Mouse (Mus musculus) left cerebral cortex, postnatal 14 days (tissue): ENCODE results near the gene Slc10a1. TPM values are rescaled to one million over a fixed set of nuclear protein-coding genes. Genes with fewer than 3 reads are reported as not detected.
"Not testable (repeated sequence)": the region's sequence is repeated elsewhere in the genome, so short reads cannot be mapped to it uniquely, and the experiment has no call there.

Experiments
- DNase-seq, 2 experiments: peaks; one replicate each; pipeline ENCODE4 v3.0.0; 2021 to 2022; ENCODE audit warnings: low spot score in 2 of 2, mixed read lengths in 1 of 2
- intact Hi-C: fragments of 180-260 bp; cut with DNase I; formaldehyde crosslinking; loops from one replicate; pipeline ENCODE4 v1.15.1; 2025
- total RNA-seq, 2 experiments: library from RNA; stranded (reverse); gene quantifications; 2 replicates each; pipeline ENCODE4 v1.2.3; 2021

The Slc10a1 gene
- total RNA-seq, 2 experiments from 2014 or later: not detected

DNA sequence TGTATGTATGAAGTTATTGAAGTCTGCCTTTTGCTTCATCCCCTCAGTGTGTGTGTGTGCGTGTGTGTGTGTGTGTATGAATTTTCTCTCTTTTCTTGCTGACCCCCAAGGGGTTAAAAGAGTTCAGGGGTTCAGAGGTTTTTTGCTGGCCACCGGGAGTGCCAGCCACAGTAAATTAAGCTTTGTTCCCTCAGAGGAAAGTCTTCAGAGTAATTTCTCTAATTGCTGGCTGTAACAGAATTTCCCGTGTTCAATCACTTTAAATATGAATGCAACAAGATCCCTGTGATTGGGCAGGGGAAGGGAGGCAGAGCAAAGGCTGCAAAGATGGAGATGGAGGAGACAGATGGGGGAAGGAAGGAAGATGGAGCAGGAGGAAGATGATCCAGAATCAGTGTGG is 3.3 kb upstream of the Slc10a1 start:
- intact Hi-C loops: no loop called here
- no peak for DNase-seq

DNA sequence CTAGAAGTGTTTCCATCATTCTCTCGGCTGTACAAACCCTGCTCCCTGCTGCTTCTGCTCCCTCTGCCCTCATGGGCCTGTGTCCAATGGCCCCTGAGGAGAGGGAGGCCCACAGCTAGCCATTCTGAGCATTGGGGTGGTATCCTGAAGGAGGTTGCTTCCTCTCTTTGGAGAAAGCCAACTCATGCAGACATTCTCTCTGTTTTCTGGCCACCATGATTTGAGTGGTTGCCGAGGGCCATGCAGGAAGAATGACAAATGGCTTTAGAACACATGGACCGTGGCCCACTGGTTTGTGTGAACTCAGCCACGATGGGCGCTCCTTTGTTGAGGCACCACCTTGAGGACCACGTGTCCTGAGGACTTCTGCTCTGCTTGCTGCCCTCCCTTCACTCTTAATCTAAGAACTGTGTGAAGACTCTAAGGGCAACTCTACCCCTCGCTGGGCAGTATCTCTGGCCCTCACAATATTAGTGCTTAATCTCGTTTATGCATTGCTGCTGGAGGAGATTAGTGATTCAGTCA is 1.7 kb upstream of the Slc10a1 start:
- intact Hi-C loops: no loop called here

DNA sequence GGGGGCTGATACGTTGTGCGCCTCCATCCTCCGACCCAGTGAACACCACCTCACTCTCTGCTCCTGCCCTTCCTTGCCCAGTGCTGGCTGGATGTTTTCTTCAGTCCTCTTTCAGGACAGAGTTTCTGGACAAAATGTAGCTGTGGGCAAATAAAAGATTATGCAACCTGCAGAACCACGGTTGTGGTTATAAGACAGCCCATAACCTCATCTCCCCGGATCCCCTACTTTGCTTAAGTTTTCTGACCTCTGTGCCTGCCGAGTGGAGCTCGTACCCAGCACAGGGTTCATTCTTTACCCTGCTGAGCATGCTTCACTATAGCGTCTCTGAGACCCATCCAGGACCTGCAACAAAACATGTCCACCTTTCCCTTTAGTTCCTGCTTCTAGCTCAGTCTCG is 587 bp downstream of the Slc10a1 start:
- intact Hi-C loops: no loop called here

More for the DNA sequence above, 1.7 kb upstream of the Slc10a1 start:
- DNase-seq: no peak

DNA sequence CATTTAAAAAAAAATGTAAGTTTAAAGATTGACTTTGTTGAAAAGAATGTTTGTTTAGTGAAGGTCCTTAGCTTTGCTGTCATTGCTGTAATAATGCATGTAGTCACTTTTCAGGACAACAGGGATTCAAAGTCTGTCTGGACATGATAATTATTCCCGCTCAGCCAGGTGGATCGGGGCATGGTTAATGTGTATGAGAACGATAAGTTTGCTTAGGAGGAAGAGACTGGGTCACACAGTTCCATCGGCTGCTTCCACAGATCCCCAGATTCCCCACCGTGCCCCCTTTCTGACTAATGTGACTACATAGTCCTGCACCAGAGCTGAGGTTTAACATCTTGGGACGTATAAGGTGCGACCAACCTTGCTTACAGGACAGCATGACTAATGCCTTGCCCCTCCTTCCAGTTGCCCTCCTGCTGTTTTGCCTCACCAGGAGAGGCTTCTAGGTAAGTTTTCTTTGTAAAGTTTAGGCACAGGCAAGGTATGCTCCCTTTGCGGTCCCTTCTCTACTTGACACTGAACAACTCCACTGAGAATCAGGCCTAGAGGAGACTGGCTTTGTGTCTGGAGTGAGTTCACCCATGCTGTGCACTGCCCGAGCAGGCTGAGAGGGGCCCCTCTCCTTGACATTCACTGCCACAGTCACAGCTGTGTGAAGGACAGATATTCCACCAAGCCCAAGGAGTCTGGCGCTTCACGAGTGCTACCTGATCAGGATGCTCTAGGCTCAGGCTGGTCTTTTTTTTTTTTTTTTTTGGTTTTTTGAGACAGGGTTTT is 2.3 kb downstream of the Slc10a1 start:
- DNase-seq: no peak
- intact Hi-C loops: no loop called here

More for the DNA sequence above, 587 bp downstream of the Slc10a1 start:
- DNase-seq: no peak

GRCm38 (mm10) chr12:80962566-80962965 is 5.9 kb downstream of the Slc10a1 start:
- intact Hi-C loops: no loop called here
- DNase-seq: no peak

GRCm38 (mm10) chr12:80957961-80958360 is 10.5 kb downstream of the Slc10a1 start:
- intact Hi-C loops: no loop called here
- no peak for DNase-seq

DNA sequence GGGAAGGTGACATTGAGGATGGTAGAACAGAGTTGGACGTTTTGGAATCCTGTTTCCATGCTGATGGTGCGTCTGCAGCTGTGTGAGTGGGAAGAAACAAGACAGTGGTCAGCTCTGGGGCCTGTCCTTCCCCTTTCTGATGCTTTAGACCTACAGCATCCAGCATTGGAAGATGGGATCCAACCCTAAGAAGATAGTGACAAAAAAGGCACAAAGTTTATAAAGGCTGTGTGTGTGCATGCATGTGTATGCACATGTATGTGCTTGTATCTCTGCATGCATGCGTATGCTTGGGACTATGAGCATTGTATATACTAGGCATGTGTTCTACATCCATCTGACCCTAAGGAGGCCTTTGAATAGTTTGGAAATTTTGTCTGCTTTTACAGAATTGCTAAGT is 12.5 kb downstream of the Slc10a1 start:
- intact Hi-C loops: no loop called here
- DNase-seq: no peak

DNA sequence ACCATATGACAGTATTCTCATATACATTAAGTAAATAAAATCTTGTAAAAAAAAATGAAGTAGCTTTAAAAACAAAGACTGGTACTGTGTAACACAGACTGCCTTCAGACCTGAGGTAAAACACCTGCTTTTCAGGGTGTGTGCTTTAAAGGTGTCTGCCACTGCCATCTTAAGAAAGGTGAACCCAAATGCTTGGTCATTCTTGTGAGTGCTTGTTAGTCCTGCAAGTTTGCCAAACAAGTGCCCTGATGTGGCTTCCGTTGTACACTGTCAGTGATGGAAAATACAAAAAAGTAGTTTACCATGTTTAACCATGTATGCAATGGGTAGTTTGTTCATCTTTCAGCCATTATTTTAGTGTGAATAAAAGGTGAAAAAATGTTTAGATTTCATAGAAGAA is 16.0 kb downstream of the Slc10a1 start:
- intact Hi-C loops: no loop called here
- no peak for DNase-seq

- intact Hi-C loops: no loop called here
- DNase-seq: no peak
Observed at GRCm38 (mm10) chr12:80951640-80952219, 16.8 kb downstream of the Slc10a1 start.

DNA sequence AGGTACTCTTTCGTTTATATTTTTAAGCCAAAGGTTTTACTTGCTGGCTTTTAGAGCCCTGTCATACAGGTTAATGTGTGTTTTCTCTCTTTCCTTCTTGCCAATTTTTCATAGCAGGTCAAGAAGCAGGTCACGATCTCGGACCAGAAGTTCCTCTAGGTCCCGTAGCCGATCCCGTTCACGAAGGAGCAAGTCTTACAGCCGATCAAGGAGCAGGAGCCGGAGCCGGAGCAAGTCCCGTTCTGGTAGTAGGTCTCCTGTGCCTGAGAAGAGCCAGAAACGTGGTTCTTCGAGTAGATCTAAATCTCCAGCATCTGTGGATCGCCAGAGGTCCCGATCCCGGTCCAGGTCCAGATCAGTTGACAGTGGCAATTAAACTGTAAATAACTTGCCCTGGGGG is 18.9 kb downstream of the Slc10a1 start:
- DNase-seq: not testable (repeated sequence)
- intact Hi-C loops: loop anchor here (5.0 kb wide), 1 partner anchor 157 kb away; the partner anchor contains the start of gene Susd6

DNA sequence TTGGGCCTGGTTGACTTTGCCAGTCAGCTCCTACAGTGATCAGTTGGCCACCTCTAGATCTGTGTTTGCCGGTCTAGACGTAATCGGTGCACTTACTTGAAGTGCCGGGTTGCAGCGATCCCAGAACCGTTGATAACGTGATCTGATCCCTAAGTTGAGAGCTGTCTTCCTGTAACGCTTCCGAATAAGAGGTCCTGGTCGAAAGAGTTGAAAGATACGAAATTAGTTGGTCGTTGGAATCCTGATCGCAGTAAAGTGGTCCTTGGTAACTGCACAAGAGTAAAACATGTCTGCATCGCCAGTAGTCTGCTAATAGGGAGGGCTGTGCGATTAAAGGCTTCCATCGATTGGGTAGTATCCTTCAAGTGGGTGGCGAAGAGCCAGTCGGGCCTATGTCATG is 20.3 kb downstream of the Slc10a1 start:
- no peak for DNase-seq
- intact Hi-C loops: loop anchor here (5.0 kb wide), 1 partner anchor 156 kb away; the partner anchor contains the start of gene Susd6

DNA sequence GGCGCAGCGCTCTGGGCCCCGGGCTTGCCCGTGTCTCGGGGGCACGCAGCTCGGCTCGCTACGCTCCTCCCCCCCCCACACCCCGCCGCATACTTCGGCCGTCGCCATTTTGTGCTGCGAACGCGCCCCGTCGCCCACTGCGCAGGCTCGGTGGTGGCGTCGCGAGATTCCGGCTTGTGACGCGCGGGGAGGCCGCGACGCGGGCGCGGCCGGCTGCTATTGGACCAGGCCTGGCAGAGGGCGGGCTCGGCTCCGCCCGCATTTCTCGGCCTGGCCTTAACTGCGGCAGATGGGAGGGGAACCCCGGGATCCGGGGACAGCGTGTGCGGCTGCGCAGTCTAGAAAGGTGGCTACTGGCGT is 22.5 kb downstream of the Slc10a1 start:
- peak; percentile 96 to 97 for DNase-seq
- intact Hi-C loops: loop anchor here (5.0 kb wide), 1 partner anchor 154 kb away; the partner anchor contains the start of gene Susd6

DNA sequence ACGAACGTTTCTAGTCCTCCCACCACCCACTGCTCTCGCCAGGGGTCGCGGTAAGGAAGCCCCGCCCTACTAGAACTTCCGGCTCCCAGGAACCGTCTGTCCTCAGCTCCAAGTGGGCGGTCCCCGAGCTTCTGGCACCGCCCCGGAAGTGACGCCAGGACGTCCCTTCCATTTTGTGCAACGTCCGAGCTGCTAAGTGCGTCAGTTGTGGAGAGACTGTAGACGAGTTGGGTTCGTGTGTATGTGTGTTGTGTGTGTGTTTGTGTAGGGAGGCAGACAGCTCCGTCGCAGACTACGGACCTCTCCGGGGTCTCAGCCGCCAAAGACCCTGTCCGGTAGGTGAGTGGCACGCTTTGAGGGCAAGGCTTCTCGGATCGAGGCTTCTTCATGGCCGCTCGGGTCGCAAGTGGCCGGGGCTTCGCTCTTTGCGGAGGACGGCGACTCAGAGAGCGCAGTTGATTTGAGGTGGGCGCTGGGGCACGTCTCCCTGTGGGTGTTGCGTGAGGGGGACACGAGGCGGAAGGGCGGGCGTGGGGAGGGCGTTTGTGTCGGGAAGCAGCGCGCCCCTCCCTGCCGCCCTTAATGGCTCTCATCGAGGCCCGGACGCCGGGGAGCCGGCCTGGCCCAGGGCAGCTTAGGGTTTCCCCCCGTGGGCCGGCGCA is 23.0 kb downstream of the Slc10a1 start, which contains the start of gene Srsf5:
TSS of gene Srsf5 (plus strand) at position 171 of the 662 bp plus-strand sequence.
- intact Hi-C loops: loop anchor here (5.0 kb wide), 1 partner anchor 153 kb away; the partner anchor contains the start of gene Susd6
- DNase-seq: peak; percentile 98

- intact Hi-C loops: loop anchor here (5.0 kb wide), 1 partner anchor 153 kb away; the partner anchor contains the start of gene Susd6
Observed at GRCm38 (mm10) chr12:80944963-80945333, 23.6 kb downstream of the Slc10a1 start.

GRCm38 (mm10) chr12:80944204-80944603 is 24.3 kb downstream of the Slc10a1 start:
- no peak for DNase-seq
- intact Hi-C loops: no loop called here

More at GRCm38 (mm10) chr12:80944963-80945333, 23.6 kb downstream of the Slc10a1 start:
- not testable (repeated sequence) for DNase-seq

GRCm38 (mm10) chr12:80943395-80943794 is 25.1 kb downstream of the Slc10a1 start:
- intact Hi-C loops: no loop called here

DNA sequence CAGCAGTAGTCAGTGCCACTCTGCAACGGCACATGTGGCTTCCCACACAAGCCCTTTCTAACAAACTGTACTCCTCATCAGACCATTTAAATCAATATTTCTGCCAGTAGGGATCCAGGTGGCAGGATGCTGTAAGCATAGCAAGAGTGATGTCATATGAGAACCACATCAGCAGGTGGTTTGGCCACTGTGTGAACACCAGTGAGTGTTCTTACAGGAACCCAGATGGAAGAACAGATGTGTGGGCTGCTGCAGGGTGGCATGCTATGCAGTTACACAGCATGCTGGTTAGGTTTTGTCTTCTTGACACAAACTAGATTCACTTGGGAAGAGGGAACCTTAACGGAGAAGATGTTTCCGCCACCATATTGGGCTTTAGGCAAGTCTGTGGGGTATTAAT is 26.6 kb downstream of the Slc10a1 start:
- no peak for DNase-seq
- intact Hi-C loops: no loop called here

More at GRCm38 (mm10) chr12:80943395-80943794, 25.1 kb downstream of the Slc10a1 start:
- no peak for DNase-seq

DNA sequence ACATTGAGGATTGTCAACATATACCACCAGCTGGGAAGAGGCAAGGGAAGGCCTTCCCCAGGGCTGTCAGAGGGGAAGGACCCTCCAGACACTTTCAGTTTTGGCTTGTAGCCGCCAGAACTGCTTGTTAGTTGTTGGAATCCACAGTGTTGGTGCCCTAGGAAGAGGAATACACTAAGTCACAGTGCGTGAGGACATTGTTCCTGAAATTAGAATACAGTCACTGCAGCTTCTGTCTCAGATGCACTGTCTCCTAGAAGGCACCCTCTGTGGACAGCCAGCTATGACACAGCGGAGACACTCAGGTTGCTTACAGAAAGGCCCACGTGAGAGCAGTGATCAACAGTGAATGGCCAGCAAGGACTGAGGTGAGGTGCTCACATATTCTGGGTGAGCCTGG is 29.3 kb downstream of the Slc10a1 start:
- intact Hi-C loops: no loop called here
- no peak for DNase-seq

DNA sequence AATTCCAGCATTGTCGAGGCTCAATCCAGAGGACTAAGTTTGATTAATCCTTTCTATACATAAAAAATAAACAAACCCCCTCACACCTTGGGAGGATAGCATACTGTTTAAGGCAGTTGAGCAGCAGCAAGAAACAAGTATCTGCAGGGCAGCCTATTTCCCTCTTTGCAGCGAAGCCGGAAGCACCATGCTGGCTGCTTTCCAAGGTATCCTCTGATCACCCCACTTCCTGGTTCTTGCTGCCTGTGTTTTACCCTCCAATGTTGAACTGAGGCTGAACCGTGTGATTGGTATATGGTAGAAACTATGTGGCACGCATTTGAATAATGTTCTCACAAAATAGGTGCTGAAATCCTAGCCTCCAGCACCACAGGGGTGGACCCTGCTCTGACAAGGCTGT is 29.9 kb downstream of the Slc10a1 start:
- peak; percentile 54 to 60 for DNase-seq
- intact Hi-C loops: no loop called here
